Mouse (Mus musculus): ENCODE data around the gene Arsg.

The Arsg gene

DNA sequence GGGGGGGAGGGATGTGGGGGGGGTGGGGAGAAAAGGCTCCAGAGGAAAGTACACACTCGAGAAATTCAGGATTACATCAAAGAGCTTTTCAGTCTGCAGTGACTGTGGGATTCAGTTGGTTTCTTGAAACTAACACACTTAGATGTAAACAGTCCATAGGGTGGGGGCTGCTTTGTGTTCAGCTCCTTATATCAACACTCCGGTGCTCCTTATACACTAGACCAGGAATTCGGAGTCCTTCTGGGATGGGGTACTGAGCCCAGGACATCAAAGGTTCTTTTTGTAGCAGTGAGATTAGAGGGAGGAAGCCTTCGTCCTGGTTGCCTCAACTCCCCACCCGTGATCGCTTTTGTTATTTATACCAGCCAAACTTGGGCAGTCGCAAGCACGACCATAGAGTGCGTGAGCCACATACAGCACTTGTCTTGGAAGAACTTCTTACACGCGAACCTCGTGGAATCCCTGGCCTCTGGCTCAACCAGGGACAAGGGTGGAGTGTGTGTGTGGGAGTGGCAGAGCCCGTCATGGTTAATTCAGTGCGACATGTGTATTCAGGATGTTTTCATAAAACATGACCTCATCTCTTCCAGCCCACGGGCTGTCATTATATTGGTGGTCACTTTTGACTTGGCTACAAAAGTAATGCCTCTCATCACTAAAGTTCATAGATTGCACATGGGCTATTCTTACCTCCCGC lies 73.3 kb downstream of the Arsg start:
- ChIA-PET POLR2A (interaction anchor here in 3 of 4 experiments (0.6 to 1.3 kb wide), 5 partner anchors 11 to 654 kb away, joined by 3 to 4 read pairs (median 3); no protein-coding TSS in a partner anchor), CTCF (interaction anchor here in 2 of 4 experiments (0.7 to 1.4 kb wide), 2 partner anchors 14 to 617 kb away, joined by 3 to 4 read pairs; no protein-coding TSS in a partner anchor)

- CTCF ChIA-PET: interaction anchor here in 2 of 4 experiments (0.6 to 0.7 kb wide), 4 partner anchors 34 to 1814 kb away, joined by 5 to 16 read pairs (median 12); no protein-coding TSS in a partner anchor
- POLR2A ChIA-PET: interaction anchor here in 1 of 4 experiments (0.6 kb wide), 1 partner anchor 127 kb away, joined by 3 read pairs; no protein-coding TSS in a partner anchor
Measured at GRCm38 (mm10) chr11:109547652-109548051, 74.5 kb downstream of the Arsg start.

DNA sequence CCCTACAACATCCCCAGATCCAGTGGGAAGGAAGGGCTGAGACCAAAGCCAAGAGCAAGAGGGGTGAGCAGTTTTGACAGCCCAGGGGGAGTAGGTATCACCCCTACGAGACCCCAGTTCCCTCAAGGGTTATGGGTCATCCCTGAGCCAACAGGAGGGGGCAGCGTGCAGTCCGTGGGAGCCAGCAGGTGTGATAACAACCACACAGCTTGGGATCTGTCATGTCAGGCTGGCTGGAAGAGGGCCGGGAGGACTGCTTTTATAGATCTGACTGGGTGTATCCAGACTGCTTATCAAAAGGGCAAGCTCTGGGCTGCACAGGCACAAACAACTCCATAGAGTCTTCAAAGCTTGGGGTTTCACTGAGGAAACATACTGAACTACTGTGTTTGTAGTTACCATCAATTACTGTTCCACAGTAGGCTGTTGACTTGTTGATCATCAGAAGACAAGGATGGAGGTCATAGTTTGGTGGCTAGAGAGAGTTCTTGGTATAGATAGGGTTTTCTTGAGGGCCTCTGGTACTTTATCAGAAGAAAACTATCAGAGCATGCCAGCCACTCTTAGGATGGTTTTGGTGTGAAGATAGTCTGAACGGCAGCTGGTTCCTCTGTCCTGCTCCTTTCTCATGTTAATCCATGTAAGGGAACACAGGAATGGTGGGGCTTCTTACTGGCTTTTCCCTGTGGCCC lies 76.6 kb downstream of the Arsg start:
- ChIA-PET POLR2A (interaction anchor here in 1 of 4 experiments (0.5 kb wide), 1 partner anchor 41 kb away, joined by 3 read pairs; no protein-coding TSS in a partner anchor), CTCF (no interaction called here)

DNA sequence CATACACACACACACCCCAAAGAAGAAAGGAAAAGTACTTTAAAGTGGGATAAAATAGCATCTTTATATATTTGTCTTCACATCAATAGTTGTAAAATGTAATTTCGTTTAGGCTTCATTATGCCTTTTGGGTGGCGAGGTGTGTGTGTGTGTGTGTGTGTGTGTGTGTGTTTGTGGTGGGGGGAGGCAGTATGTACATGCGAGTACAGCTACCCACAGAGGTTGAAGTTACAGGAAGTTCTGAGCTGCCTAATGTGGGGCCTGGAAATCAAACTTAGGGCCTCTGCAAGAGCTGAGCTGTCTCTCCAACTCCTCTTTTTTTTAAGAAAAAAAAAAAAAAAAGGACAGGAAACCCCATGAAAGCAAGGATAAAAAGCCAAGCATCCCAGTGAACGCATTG lies 80.7 kb downstream of the Arsg start:
- POLR2A ChIA-PET: interaction anchor here in 2 of 4 experiments (0.6 to 0.7 kb wide), 2 partner anchors 44 to 224 kb away, joined by 3 read pairs; no protein-coding TSS in a partner anchor
- CTCF ChIA-PET: interaction anchor here in 1 of 4 experiments (0.7 kb wide), 1 partner anchor 273 kb away, joined by 3 read pairs; no protein-coding TSS in a partner anchor

DNA sequence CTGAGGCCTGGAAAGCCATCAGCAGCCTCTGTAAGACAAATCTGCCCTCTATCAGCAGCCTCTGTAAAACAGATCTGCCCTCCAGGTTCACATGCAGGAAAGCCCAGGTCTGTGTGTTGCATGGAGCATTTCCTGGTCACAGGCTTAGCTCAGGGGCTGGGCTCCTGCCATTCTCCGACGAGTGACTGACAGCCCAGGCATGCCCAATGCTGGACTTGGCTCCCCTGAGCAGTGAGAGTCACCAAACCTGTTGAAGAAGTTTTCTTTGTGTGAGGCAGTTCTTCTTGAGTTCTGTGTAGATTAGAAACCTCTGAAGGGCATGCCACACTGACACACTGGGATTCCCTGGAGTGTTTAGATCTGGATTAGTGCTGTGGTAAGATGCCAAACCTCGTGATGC lies 81.3 kb downstream of the Arsg start:
- CTCF ChIA-PET: no interaction called here
- POLR2A ChIA-PET: interaction anchor here in 1 of 4 experiments (0.7 kb wide), 1 partner anchor 43 kb away, joined by 3 read pairs; no protein-coding TSS in a partner anchor

DNA sequence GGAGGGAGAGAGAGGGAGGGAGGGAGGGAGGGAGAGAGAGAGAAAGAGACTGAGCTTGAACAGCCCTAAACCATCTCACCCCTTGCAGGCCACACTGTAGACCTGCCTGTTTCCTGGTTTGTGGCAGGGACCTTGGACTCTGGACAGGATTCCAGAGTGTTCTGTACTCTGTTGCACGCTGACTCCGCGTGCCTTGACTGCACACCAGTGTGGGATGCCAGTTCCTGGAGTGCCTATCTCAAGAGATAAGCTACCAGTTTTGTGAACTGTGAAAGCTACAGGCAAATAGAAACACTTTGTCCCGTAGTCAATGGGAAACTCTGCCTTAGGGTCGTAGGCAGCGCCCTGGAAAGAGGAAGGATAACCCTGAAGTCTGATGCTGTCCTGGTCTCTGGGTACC lies 83.0 kb downstream of the Arsg start:
- POLR2A ChIA-PET: no interaction called here
- CTCF ChIA-PET: no interaction called here

GRCm38 (mm10) chr11:109557419-109557818 lies 84.2 kb downstream of the Arsg start:
- CTCF ChIA-PET: interaction anchor here in 1 of 4 experiments (0.6 kb wide), 1 partner anchor 10 kb away, joined by 7 read pairs; no protein-coding TSS in a partner anchor
- POLR2A ChIA-PET: interaction anchor here in 2 of 4 experiments (0.7 to 1.3 kb wide), 3 partner anchors 12 to 19 kb away, joined by 3 to 4 read pairs (median 3); no protein-coding TSS in a partner anchor

- ChIA-PET CTCF (interaction anchor here in 2 of 4 experiments (0.6 to 1.0 kb wide), 3 partner anchors 109 to 351 kb away, joined by 3 to 5 read pairs (median 4); no protein-coding TSS in a partner anchor), POLR2A (interaction anchor here in 1 of 4 experiments (0.5 kb wide), 1 partner anchor 108 kb away, joined by 3 read pairs; no protein-coding TSS in a partner anchor)
Measured at GRCm38 (mm10) chr11:109559241-109559640, 86.1 kb downstream of the Arsg start.

GRCm38 (mm10) chr11:109560793-109561257 lies 87.7 kb downstream of the Arsg start:
- ChIA-PET POLR2A (interaction anchor here in 2 of 4 experiments (0.5 to 0.7 kb wide), 2 partner anchors 372 to 1425 kb away, joined by 3 to 10 read pairs; no protein-coding TSS in a partner anchor), CTCF (interaction anchor here in 3 of 4 experiments (0.6 to 1.3 kb wide), 5 partner anchors 15 to 209 kb away, joined by 3 to 4 read pairs (median 3); no protein-coding TSS in a partner anchor)

GRCm38 (mm10) chr11:109561445-109561844 lies 88.3 kb downstream of the Arsg start:
- ChIA-PET POLR2A (interaction anchor here in 1 of 4 experiments (0.7 kb wide), 1 partner anchor 373 kb away, joined by 3 read pairs; no protein-coding TSS in a partner anchor), CTCF (interaction anchor here in 2 of 4 experiments (0.6 to 1.3 kb wide), 4 partner anchors 16 to 209 kb away, joined by 3 to 4 read pairs (median 4); no protein-coding TSS in a partner anchor)

DNA sequence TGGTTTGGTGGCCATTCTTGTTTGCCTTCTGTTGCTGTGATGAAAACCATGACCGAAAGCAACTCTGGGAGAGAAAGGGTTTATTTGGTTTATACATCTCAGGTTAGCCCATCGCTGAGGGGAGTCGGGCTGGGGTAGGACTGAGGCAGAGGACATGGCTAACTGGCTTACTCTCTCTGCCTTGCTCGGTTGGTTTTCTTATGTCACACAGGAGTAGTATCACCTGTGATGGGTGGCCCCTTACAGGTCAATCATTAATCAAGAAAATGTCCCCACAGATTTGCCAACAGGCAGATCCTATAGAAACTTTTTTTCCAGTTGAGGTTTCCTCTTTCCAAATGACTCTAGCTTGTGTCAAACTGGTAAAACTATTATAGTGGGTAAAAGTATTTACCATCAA lies 90.5 kb downstream of the Arsg start:
- ChIA-PET POLR2A (interaction anchor here in 1 of 4 experiments (0.9 kb wide), 1 partner anchor 18 kb away, joined by 3 read pairs; no protein-coding TSS in a partner anchor), CTCF (interaction anchor here in 1 of 4 experiments (0.7 kb wide), 1 partner anchor 319 kb away, joined by 3 read pairs; no protein-coding TSS in a partner anchor)

- ChIA-PET CTCF (no interaction called here), POLR2A (interaction anchor here in 1 of 4 experiments (0.9 kb wide), 1 partner anchor 17 kb away, joined by 3 read pairs; no protein-coding TSS in a partner anchor)
Measured at GRCm38 (mm10) chr11:109564466-109565214, 91.5 kb downstream of the Arsg start.

DNA sequence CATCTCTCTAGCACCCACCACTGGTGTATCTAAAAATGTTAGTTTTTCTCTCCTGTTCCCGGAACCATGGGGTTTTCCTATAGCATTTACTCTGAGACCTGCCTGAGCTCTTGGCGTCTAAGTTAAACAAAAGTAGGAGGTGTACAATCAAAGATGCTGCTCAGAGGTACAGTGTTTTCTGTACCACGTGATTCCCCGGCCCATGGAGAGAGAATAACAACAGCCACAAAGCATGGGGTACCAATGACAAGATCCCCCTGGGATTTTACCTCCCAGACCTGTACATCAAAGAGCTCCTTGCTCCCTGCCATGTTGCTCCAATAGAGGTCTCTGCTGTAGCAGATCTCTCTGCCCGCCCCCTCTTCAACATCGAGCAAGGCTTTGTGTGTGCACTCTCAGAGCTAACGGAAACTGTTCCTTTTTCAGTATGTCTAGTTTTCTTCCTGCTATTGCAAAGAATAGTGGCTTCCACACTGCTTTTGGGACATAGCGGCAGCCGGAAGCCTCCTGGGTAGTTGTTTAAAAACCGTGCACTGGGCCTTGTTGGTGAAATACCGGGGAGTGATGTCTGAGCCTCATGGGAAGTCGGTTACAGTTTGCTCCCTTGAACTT lies 95.9 kb downstream of the Arsg start:
- ChIA-PET CTCF (interaction anchor here in 2 of 4 experiments (0.6 to 1.0 kb wide), 2 partner anchors 14 to 16 kb away, joined by 3 to 8 read pairs; no protein-coding TSS in a partner anchor), POLR2A (interaction anchor here in 1 of 4 experiments (0.6 kb wide), 1 partner anchor 1499 kb away, joined by 4 read pairs; no protein-coding TSS in a partner anchor)

GRCm38 (mm10) chr11:109569809-109570208 lies 96.6 kb downstream of the Arsg start:
- CTCF ChIA-PET: no interaction called here

DNA sequence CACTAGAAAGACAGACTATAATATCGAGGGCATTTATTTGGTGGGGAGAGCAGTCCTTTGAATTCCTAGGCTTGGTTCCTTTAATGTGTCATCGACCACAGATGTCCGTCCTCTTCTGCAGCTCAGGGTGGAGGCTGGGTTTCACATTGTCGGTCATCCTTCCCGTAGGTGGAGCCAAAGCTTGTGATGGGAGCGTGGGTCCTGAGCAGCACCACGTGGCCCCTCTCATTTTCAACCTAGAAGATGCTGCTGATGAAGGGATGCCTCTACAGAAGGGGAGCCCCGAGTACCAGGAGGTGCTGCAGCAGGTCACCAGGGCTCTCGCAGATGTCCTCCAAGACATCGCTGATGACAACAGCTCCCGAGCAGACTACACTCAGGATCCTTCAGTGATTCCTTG lies 98.9 kb downstream of the Arsg start:
- POLR2A ChIA-PET: interaction anchor here in 1 of 4 experiments (1.5 kb wide), 1 partner anchor 328 kb away, joined by 3 read pairs; no protein-coding TSS in a partner anchor
- CTCF ChIA-PET: no interaction called here

More at GRCm38 (mm10) chr11:109569809-109570208, 96.6 kb downstream of the Arsg start:
- POLR2A ChIA-PET: interaction anchor here in 1 of 4 experiments (0.6 kb wide), 1 partner anchor 1499 kb away, joined by 4 read pairs; no protein-coding TSS in a partner anchor

DNA sequence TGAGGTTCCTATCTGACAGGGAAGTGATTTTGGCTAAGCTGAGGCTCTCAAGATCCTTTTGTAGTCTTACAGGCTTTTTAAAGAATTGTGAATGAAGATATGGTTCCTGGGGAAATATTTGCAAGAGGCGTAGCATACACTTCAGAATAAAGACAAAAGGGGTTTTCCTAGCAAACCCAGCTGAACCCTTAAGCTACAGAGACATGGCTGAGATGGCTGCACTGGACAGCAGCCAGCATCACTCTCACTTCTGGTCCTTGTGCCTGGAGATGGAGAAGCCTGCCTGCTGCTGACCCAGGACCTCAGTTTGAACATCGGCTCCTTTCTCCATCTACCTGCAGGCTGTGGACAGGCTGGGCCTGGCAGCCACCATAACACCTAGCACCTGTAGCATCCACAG lies 101.4 kb downstream of the Arsg start:
- POLR2A ChIA-PET: interaction anchor here in 2 of 4 experiments (0.7 to 0.8 kb wide), 2 partner anchors 163 to 307 kb away, joined by 3 read pairs; no protein-coding TSS in a partner anchor
- CTCF ChIA-PET: no interaction called here

GRCm38 (mm10) chr11:109575832-109576231 lies 102.7 kb downstream of the Arsg start:
- CTCF ChIA-PET: interaction anchor here in 1 of 4 experiments (1.0 kb wide), 1 partner anchor 9 kb away, joined by 3 read pairs; no protein-coding TSS in a partner anchor
- POLR2A ChIA-PET: interaction anchor here in 1 of 4 experiments (1.0 kb wide), 1 partner anchor 100 kb away, joined by 4 read pairs; no protein-coding TSS in a partner anchor

Measured in embryonic stem cell, embryonic (primary cell).